Mouse (Mus musculus): ENCODE measurements around the gene Pde8b. TPM values are rescaled to one million over a fixed set of nuclear protein-coding genes. Genes with fewer than 3 reads are reported as not detected.
A peak's percentile ranks its signal among the peaks of the same experiment; 100 is the strongest.

Gene Pde8b
- polyA plus RNA-seq, 1 experiment from 2014 or later: 0.40 TPM

DNA sequence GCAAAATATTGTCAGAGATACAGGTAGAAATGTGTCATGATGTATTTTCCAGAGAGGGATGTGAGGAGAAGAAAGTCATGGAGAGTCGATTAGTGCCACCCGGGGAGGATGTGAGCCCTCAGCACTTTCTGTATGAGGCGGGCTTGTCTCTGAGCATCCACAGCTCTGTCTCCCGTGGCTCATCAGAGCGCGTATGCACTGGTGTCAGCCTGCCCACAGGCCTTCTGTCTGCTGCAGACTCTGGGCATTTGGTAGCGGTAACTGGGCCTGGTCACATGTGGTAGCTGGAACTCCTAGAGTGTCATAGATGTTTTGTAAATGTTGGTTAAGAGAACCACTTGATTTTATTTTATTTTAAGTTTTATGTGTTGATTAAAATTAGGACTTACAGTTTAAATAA lies 240.9 kb downstream of the Pde8b start:
- WGBS (ENCODE audit: insufficient replicate concordance): 71% methylated on average over 7 of the region's 7 CpGs
- H3K9ac ChIP-seq (ENCODE audit: low read depth, low read length): no peak overlapping the region
- no peak for ATAC-seq (ENCODE audit: low read depth)
- no peak overlapping the region for H3K27ac ChIP-seq (ENCODE audit: low read length)
- no peak overlapping the region for H3K4me3 ChIP-seq (ENCODE audit: low read depth, low read length)
- no peaks in the 10 kb centered on the region for H3K9me3 ChIP-seq (replicated peaks; ENCODE audit: control insufficient read depth, low read length)
- H3K4me2 ChIP-seq (ENCODE audit: low read depth, low read length): no peak overlapping the region
- H3K4me1 ChIP-seq (ENCODE audit: control insufficient read depth, low read depth, low read length): no peaks in the 10 kb centered on the region
- no peaks in the 10 kb centered on the region for H3K27me3 ChIP-seq (ENCODE audit: control insufficient read depth, insufficient read depth, low read depth, low read length)
- H3K36me3 ChIP-seq (ENCODE audit: control insufficient read depth, insufficient read depth): no peaks in the 10 kb centered on the region

DNA sequence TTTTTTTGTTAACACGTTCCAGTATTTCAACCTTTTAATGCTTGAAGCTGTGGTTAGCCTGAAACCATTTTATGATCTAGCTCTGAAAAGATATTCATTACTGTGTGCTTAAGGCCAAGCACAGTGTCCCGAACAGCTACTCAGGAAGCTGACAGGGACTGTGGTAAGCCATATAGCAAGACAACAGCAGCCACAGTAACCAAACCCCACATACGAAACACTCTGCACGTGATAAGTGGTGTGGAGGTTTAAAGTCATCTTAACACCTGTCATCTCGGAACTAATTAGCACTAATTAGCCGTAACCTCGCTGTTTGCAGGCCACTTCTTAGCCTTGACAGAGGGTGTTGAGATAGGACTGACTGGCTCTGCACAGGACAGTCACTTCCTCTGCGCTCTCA lies 242.9 kb downstream of the Pde8b start:
- H3K4me1 ChIP-seq (ENCODE audit: control insufficient read depth, low read depth, low read length): no peaks in the 10 kb centered on the region
- H3K9ac ChIP-seq (ENCODE audit: low read depth, low read length): no peak overlapping the region
- no peak for ATAC-seq (ENCODE audit: low read depth)
- WGBS (ENCODE audit: insufficient replicate concordance): 52% methylated on average over 8 of the region's 8 CpGs
- no peaks in the 10 kb centered on the region for H3K36me3 ChIP-seq (ENCODE audit: control insufficient read depth, insufficient read depth)
- no peaks in the 10 kb centered on the region for H3K27me3 ChIP-seq (ENCODE audit: control insufficient read depth, insufficient read depth, low read depth, low read length)
- H3K27ac ChIP-seq (ENCODE audit: low read length): no peak overlapping the region
- no peak overlapping the region for H3K4me2 ChIP-seq (ENCODE audit: low read depth, low read length)
- no peaks in the 10 kb centered on the region for H3K9me3 ChIP-seq (replicated peaks; ENCODE audit: control insufficient read depth, low read length)
- no peak overlapping the region for H3K4me3 ChIP-seq (ENCODE audit: low read depth, low read length)

DNA sequence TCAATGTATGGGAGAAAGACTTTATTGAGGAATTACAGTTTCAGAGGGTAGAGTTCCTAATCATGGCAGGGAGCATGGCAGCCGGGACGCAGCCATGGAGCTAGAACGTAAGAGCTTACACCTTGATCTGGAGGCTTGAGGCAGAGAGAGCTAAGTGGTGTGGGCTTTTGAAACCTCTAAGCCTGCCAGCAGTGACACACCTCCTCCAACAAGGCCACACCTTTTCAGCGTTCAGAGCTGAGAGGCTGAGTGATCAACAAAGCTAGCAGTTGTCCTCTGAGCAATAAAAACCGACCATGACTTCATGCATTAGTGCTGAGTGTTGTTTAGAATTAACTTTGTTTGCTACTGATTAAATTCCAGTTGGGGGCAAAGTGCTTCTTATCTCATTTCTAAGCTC lies 259.6 kb downstream of the Pde8b start:
- no peak overlapping the region for H3K27ac ChIP-seq (ENCODE audit: low read length)
- no peaks in the 10 kb centered on the region for H3K27me3 ChIP-seq (ENCODE audit: control insufficient read depth, insufficient read depth, low read depth, low read length)
- H3K9ac ChIP-seq (ENCODE audit: low read depth, low read length): no peak overlapping the region
- no peaks in the 10 kb centered on the region for H3K36me3 ChIP-seq (ENCODE audit: control insufficient read depth, insufficient read depth)
- H3K4me1 ChIP-seq (ENCODE audit: control insufficient read depth, low read depth, low read length): no peaks in the 10 kb centered on the region
- H3K9me3 ChIP-seq (replicated peaks; ENCODE audit: control insufficient read depth, low read length): no peaks in the 10 kb centered on the region
- ATAC-seq (ENCODE audit: low read depth): no peak
- no peak overlapping the region for H3K4me3 ChIP-seq (ENCODE audit: low read depth, low read length)
- WGBS (ENCODE audit: insufficient replicate concordance): 45% methylated on average over 5 of the region's 5 CpGs
- no peak overlapping the region for H3K4me2 ChIP-seq (ENCODE audit: low read depth, low read length)

DNA sequence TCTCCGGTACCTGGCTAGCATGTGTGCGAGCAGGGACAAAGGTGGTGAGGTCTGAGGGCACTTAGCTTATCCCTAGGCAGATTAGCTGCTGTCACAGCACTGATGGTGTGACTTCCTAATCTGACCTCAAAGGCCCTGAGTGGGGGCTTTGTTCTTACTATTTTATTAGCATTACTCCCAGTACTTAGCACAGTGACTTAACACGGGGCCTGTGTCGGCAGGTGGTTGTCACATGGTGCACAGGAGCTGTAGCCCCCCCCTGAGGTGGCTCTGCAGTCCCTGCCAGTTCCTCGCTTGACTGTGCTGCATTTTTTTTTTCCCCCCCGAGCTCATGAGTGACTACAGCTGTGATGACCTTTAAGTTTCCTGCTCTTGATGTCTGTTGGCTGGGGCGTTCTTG lies 271.1 kb downstream of the Pde8b start:
- Histone ChIP-seq H3K4me1 (ENCODE audit: control insufficient read depth, low read depth, low read length) (peaks cover 4% of the 10 kb centered on the region), H3K36me3 (ENCODE audit: control insufficient read depth, insufficient read depth) (no peaks in the 10 kb centered on the region), H3K4me3 (ENCODE audit: low read depth, low read length) (no peak overlapping the region), H3K27me3 (ENCODE audit: control insufficient read depth, insufficient read depth, low read depth, low read length) (no peaks in the 10 kb centered on the region), H3K9ac (ENCODE audit: low read depth, low read length) (no peak overlapping the region), H3K27ac (ENCODE audit: low read length) (no peak overlapping the region), H3K9me3 (replicated peaks; ENCODE audit: control insufficient read depth, low read length) (no peaks in the 10 kb centered on the region), H3K4me2 (ENCODE audit: low read depth, low read length) (no peak overlapping the region)
- no peak for ATAC-seq (ENCODE audit: low read depth)
- 57% methylated on average over 7 of the region's 7 CpGs for WGBS (ENCODE audit: insufficient replicate concordance)

DNA sequence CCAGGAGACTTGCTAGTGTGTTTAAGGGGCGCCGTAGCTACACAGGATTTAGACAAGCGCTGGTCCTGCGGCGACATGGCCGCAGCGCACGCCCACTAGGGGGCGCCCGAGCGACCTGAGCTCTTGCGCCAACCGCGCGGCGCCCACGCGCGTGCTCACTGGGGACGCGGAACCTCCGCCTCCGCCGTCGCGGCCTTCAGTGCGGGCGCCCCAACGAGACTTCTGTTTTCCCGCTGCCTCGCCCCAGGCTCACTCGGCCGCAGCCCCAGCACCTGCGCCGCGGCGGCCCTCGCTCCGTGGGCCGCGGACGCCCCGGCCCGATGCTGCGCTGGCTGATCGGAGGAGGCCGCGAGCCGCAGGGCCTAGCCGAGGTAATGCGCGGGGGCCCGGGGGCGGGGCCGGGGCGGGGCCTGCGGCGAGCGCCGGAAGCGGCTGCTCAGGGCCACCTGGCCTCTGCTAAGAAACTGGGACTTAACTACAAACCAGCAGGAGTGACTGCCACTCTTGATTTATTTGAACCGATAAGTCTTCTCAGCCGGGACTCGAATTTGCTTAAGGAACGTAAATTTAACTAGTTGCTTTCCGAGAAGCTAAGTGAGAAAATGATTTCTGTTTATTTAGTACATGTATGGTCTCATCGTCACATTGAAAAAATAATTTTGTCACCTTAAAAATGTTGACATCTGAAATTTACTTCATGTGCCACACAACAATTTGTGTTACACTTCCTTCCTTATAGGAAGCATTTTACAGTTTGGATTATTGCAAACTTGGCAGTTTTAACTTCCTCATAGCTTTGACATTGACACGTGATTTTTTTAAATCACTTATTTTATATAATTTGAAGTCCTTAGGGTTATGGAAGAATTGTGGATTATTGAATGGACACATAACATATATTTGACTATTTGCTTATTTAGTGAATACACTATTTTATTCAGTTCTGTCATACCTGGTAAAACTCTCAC lies 273.6 kb downstream of the Pde8b start, which contains the start of gene Wdr41:
Wdr41 (plus strand) TSS at position 126 of the 968 bp plus-strand sequence.
- peak within 1 kb of the TSS; percentile 80 for H3K4me2 ChIP-seq (ENCODE audit: low read depth, low read length)
- peaks cover 4% of the 10 kb centered on the region for H3K4me1 ChIP-seq (ENCODE audit: control insufficient read depth, low read depth, low read length)
- peak within 1 kb of the TSS; percentile 87 for H3K9ac ChIP-seq (ENCODE audit: low read depth, low read length)
- H3K27ac ChIP-seq (ENCODE audit: low read length): peak within 1 kb of the TSS; percentile 89
- H3K27me3 ChIP-seq (ENCODE audit: control insufficient read depth, insufficient read depth, low read depth, low read length): no peaks in the 10 kb centered on the region
- WGBS (ENCODE audit: insufficient replicate concordance): under 1% methylated on average over 64 of the region's 68 CpGs
- H3K4me3 ChIP-seq (ENCODE audit: low read depth, low read length): peak within 1 kb of the TSS; percentile 84
- no peaks in the 10 kb centered on the region for H3K36me3 ChIP-seq (ENCODE audit: control insufficient read depth, insufficient read depth)
- ATAC-seq (ENCODE audit: low read depth): peak; percentile 96
- no peaks in the 10 kb centered on the region for H3K9me3 ChIP-seq (replicated peaks; ENCODE audit: control insufficient read depth, low read length)

DNA sequence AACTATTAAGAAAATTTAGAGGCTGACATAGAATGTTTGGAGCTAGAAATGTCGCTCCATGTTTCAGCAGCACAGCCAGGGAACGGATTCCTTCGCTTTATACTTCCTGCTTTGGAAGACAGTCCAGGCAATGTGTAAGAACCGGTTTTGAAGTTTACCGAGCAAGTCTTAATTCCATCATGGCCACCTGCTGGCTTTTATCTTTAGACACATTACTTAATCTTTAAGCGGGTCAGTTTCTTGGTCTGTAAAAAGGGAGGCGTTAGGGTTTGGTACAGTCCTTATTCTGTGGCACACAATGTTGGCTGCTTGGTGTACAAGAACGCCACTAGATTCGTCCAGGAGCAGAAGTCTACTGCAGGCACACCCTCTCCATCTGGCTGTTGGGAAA lies 274.3 kb downstream of the Pde8b start:
- Histone ChIP-seq H3K27me3 (ENCODE audit: control insufficient read depth, insufficient read depth, low read depth, low read length) (no peaks in the 10 kb centered on the region), H3K4me2 (ENCODE audit: low read depth, low read length) (peak overlapping the region; percentile 80), H3K4me1 (ENCODE audit: control insufficient read depth, low read depth, low read length) (peaks cover 4% of the 10 kb centered on the region), H3K4me3 (ENCODE audit: low read depth, low read length) (peak overlapping the region; percentile 84), H3K9ac (ENCODE audit: low read depth, low read length) (peak overlapping the region; percentile 87), H3K36me3 (ENCODE audit: control insufficient read depth, insufficient read depth) (no peaks in the 10 kb centered on the region), H3K9me3 (replicated peaks; ENCODE audit: control insufficient read depth, low read length) (no peaks in the 10 kb centered on the region), H3K27ac (ENCODE audit: low read length) (no peak overlapping the region)
- ATAC-seq (ENCODE audit: low read depth): no peak
- WGBS (ENCODE audit: insufficient replicate concordance): 23% methylated on average over 9 of the region's 9 CpGs

Other genes starting within 250 kb of the Pde8b start
- gene Zbed3, start 73.3 kb upstream of the Pde8b start, polyA plus RNA-seq (2015; fragmentation: Nextera tagmentation; extraction: Ambion mirVana): 4.9 and 5.2 TPM in 2 replicates
- 13.1 and 13.3 TPM in 2 replicates for gene Aggf1, start 125.0 kb upstream of the Pde8b start, polyA plus RNA-seq (2015; fragmentation: Nextera tagmentation; extraction: Ambion mirVana)
- gene Crhbp, start 194.6 kb upstream of the Pde8b start, polyA plus RNA-seq (2015; fragmentation: Nextera tagmentation; extraction: Ambion mirVana): 0.11 and 0.16 TPM in 2 replicates
- not detected in 2 replicates for gene S100z, start 228.4 kb upstream of the Pde8b start, polyA plus RNA-seq (2015; fragmentation: Nextera tagmentation; extraction: Ambion mirVana)

All from liver, embryonic 16.5 days (tissue).